Mouse (Mus musculus) CD4-positive helper T cell, adult 2 months (primary cell): ENCODE data around the gene Klhdc2.
A peak's percentile ranks its signal among the peaks of the same experiment; 100 is the strongest.

ENCODE experiments used
- DNase-seq: peaks from one replicate; pipeline ENCODE4 v3.0.0-alpha.2; 2012; ENCODE audit warnings: low read depth, missing footprints, low spot score

Klhdc2 gene

DNA sequence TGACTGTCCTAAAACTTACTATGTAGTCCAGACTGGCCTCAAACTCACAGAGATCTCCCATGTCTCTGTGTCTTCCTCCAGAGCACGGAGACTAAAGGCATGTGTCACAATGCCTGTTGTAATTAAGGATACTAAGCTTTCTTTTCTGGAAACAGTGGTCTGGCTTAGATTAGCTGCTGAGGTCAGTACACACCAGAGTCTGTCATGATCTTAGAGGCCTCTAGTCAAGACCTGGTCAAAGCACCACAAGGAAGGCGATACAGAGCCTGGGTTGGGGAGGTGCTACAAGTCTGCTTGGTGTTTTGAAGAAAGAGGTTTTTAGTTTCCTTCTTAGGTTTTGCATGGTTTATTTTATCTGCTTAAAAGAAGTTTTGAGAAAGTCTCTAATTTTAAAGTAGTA is 3.9 kb downstream of the Klhdc2 start:
- DNase-seq: no peak

DNA sequence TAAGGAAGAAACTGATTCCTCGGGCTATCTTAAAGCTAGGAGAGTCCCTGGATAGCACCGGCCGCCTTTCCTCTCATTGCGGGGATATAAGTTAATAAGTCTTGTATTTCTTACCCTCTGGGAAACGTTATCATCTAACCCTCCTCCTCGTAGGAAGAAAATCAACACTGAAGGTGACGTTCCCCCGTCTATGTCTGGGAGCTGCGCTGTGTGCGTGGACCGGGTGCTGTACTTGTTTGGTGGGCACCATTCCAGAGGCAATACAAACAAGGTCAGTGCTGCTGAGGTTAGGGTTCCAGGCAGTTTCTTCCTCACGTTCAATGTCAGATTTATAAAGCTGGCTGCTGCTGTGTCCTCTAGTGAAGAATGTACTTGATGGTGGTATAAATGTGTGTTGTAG is 5.7 kb downstream of the Klhdc2 start:
- DNase-seq: no peak

DNA sequence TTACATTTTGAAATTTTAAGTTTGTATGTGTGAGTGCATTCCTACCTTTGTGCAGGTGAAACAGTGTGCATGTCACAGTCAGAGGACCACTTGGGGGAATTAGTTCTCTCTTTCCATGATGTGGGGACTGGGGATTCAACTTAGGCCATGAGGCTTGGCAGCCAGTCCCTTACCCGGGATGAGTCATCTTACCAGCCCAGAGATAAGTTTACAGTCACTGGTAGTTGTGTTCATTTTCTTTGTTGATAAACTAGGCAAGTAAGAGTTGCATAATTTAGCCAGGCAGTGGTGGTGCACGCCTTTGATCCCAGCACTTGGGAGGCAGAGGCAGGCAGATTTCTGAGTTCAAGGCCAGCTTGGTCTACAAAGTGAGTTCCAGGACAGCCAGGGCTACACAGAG is 7.6 kb downstream of the Klhdc2 start:
- no peak for DNase-seq

DNA sequence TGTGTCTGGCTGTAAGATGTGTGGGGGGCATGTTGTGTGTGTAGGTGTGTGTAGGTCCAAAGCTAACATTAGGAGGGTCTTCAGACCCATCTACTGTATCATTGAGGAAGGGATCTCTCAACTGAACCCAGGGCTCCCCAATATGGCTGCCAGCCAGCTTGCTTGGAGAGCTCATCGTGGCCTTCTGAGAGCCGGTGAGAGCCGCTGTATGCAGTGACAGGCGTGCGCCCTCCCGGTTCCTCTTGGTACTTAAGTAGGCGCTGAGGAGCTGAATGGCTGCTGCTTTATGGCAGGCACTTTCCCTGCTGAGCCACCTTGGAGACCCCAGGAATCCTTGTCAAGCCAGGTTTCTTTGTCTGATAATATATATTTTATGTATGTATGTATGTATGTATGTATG is 9.9 kb downstream of the Klhdc2 start:
- no peak for DNase-seq

DNA sequence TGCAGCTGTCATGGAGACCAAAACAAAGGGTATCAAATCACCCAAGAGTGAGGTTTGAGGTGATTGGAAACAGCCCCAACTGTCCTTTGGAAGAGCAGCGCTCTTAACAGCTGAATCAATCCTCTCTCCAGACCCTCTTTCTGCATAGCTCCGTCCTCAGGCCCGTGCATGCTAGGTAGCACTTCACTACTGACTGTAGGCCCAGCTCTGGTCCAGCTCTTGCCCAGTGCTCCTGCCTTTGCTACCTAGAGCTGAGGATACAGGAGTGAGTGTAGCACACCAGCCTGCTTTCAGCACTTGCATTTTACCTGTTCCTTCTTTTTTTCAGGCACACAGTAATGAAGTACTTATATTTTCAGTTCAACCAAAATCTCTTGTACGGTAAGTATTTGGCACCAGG is 13.2 kb downstream of the Klhdc2 start:
- DNase-seq: no peak

DNA sequence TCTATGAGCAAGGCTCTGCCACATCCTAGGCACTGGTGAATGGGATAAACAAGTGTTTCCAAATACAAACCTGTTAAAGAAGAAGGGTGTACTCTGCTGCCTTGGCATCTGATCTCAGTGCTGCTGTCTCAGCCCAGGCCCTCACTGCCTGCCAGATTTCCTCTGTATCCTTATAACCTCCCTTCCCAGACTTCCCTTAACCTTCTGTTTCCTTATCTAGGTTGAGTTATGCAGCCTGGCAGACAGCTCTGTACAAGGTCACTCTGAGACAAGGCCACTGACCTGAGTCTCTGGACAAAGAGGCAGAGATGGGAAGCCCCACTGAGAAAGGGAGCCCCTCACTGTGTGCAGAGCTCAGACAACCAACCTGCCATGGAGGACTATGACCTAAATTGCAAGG is 21.9 kb downstream of the Klhdc2 start:
- DNase-seq: no peak

GRCm38 (mm10) chr12:69331187-69331586 is 34.7 kb downstream of the Klhdc2 start:
- no peak for DNase-seq

DNA sequence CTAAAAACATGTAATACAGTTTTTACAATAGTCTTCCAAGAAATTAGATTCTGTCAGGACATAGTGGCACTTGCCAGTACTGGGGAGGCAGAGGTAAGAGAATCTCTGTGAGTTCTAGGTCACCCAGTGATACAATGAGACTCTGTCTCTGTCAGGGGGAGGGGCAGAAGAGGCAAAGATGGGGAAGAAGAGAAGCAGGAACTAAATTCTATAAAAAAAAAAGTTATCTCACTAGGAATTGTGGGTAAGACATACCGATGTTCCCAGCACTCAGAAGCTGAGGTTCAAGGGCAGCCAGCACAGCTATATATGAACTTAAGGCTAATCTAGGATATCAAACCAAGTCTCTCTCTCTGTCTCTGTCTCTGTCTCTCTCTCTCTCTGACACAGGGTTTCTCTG is 35.7 kb downstream of the Klhdc2 start:
- DNase-seq: no peak

DNA sequence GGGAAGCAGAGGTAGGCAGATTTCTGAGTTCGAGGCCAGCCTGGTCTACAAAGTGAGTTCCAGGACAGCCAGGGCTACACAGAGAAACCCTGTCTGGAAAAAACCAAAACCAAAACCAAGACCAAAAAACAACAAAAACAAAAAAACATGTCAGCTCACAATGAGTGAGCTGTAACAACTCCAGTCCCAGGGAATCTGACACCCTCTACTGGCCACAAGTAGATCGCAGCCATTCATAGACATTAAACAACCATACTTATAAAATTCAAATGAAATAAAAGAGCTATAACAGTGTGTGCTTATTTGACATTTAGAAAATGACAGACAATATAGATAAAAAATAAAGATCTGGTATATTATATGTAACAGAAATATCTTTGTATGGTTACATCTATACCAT is 37.1 kb downstream of the Klhdc2 start:
- peak; percentile 73 for DNase-seq

DNA sequence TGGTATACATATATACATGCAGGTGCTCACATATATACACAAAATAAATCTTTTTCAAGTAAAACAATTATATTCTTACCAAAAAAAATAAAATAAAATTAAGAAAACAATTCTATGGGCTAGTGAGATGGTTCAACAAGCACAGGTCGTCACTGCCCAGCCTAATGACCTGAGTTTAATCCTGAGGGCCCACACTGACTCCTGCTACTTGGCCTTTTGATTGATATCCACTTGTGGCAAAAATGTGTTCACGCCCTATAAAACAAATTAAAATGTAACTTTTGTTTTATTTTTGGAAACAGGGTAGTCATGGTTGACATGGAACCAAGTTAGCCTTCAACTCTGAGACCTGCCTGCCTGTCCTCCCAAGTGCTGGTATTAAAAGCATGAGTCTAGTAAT is 53.4 kb downstream of the Klhdc2 start:
- DNase-seq: no peak

- DNase-seq: peak; percentile 45
Measured at GRCm38 (mm10) chr12:69351685-69352084, 55.2 kb downstream of the Klhdc2 start.

DNA sequence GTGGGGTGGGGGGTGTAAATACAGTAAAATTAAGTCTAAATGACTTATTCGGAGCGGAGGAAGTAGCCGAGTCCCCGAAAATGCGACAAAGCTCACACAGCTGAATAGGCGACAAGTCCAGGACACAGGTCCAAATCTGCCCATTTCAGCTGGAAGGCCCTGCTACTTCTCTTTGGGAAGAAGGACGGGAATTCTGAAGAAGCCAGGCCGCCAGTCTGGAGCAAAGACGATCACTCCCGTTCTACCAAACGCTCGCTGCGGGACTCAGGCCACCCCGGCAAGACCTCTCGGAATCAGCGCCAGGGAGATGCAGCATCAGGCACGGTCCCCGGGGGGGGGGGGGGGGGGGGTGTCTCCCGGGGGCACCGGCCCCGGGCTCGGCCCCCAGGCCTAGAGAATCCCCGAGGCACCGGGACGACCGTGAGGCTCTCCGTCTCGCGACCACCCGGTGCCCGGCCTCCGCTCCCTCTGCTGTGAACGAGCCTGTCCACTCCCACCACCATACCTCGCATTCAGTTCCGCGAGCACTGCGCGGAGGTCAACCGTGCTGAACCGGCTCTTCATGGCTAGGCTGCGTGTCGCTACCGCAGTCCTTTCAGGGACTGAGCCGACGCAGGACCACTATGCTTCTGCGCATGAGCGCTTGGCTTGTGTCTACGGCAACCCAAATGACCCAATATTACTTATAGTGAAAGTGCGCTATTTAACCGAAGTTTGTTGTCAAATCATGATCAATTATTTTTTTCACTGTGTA is 60.2 kb downstream of the Klhdc2 start, which contains the start of gene Nemf:
Gene Nemf (minus strand): TSS at position 620 of the 754 bp plus-strand sequence.
- peak; percentile 90 for DNase-seq

DNA sequence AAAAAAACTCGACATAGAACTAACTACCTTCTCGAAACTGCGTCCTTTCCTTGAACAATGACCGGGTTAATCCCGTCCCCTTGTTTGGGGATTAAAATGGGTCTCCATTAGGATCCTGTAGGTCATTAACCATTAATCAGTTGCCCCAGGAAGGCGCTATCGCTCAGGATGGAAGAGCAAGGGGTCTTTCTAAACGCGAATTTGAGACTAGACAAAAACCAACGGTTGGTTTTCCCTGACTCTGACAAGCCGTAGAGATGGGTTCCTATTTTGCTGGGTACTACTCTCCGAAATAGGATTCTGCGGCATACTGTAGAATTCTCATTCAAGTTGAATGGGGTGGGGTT is 60.8 kb downstream of the Klhdc2 start:
- no peak for DNase-seq
